Mouse (Mus musculus) yolk sac, embryonic 10.5 days (tissue): ENCODE measurements around the gene H13.
A peak's percentile ranks its signal among the peaks of the same experiment; 100 is the strongest.
"Not testable (repeated sequence)": the region's sequence is repeated elsewhere in the genome, so short reads cannot be mapped to it uniquely, and the experiment has no call there.

Source experiments
- DNase-seq: peaks from one replicate; pipeline ENCODE4 v3.0.0-alpha.2; 2017; ENCODE audit warnings: low spot score

The H13 gene

DNA sequence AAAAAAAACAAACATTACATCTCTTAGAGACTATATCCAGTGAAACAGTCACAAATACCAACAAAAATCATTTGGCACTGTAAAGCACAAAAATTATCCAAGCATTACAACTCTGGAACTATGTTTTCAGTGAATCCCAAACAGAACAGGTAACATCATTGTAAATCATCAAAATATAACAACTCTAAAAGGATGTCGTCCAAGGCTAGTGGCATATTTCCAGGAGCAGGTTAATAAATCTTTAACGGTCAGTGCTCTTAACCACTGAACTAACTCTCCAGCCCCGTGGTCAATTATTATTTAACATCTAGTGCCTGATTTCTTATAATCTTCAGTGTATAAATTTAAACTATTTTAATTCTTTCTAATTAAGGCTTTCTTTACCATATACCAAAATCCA, 3.1 kb upstream of the H13 start:
- DNase-seq: not testable (repeated sequence)

DNA sequence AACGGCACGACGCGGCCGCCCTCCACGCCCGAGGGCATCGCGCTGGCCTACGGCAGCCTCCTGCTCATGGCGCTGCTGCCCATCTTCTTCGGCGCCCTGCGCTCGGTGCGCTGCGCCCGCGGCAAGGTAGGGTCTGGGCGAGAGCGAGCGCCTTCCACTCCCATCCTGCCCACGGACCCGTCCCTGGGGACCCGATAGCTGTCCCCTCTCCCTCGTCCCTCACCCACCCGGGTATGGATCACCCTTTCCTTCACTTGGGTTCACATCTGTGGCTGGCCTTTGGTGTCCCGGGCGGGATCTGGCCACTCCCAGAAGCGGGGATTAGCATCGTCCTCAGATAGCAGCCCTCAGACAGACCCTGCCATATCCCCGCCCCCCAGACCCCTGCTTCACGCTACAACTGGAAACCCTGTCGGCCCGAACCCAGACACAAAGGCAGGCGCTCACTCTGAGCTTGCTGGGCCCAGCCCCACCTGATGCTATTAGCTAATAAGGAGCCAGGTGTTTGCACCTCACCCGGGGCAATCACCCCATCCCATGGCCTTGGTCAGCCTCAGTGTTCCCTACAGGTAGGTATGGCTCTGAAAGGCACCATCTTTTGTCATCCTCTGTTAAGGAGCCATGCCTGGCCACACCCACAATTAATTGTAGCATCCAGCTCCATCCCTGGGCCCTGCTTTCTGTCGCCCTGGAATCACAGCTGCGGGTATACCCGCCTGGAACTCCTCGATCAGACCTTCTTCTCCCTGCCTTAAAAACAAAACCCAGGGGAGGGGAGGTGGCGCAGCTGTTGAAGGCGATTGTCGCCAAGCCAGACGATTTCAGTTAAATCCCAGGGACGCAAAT, 601 bp downstream of the H13 start:
- DNase-seq: peak; percentile 69

DNA sequence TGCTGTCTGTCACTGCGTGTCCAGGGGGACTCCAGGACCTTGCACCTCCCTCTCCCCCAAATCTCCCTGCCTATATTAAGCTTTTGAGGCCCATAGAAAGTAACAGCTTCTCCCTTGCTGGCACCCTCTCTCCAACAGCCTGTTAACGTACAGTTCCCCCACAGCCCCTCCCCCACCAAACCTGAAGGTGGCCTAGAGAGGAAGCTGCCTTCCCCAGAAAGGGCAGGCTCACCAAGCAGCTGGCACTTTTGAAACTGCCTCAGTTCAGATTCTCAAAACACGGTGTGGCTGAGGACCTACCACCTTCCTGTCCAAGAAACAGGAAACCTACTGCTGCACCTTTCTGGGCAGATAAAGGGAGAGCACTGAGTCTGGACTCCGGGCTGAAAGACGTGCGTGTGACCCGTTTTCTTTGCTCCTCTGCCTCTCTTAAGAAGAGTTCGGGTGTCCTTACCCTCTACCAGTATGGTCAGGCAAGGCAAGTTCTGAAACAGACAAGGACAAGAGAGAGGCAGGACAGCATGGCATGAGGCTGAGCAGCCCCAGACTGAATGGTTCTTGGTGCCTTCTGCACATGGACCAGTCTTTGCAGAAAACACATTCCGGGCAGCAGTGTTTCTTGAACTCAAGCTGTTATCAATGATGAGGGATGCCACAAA, 1.9 kb downstream of the H13 start:
- DNase-seq: no peak

DNA sequence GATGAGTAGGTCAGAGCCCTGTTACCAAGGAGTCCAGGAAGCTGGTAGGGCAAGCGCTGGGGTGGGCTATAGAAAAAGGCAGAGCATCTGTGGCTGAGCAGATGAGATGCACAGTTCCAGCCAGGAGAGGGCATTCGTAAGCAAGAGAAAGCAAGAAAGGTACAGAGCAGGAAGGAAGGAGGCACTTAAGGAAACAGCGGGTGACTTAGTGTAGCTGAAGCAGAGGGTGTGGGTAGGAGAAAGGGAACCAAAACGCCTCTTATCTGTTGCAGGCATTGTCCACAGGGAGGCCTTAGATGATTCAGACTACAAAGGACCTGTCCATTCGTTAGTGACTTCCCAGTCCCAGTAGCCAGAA, 2.4 kb downstream of the H13 start:
- DNase-seq: peak; percentile 44

DNA sequence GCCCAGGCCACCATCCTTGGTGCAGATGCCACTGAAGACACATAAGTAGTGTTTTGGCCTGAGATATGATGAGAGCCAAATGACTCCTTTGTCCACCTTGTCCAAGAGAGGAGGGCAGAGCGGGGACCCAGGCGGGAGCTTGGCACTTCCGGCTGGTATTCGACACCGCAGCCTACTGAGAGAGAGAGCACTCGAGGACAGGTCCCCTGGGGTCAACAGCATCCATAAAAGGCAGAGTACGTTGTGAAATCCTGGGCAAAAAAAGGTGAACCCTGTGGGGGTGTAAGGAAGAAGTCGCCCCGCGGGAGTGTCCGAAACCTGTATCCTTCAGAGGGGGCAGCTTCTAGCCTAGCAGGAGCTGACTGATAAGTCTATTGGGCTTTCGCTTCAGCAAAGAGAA, 2.9 kb downstream of the H13 start:
- no peak for DNase-seq

DNA sequence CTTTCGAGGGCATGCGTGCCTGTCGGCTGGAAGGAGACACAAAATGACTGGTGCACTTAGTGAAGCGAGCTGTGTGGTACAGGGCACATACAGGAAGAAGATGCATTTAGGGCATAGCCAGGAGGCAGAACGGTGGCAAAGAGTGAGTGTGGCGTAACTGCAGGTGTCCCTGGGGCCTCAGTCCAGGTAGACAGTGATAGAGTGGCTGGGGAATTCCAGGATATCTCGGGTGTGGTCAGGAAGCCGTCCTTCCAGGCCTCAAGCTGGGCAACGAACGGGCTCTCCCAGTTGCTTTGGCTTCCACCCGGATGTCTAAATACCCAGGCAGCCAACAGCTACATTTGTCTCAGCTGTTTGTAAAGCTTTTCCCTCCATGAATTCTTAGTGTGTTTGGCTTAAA, 4.9 kb downstream of the H13 start:
- no peak for DNase-seq

DNA sequence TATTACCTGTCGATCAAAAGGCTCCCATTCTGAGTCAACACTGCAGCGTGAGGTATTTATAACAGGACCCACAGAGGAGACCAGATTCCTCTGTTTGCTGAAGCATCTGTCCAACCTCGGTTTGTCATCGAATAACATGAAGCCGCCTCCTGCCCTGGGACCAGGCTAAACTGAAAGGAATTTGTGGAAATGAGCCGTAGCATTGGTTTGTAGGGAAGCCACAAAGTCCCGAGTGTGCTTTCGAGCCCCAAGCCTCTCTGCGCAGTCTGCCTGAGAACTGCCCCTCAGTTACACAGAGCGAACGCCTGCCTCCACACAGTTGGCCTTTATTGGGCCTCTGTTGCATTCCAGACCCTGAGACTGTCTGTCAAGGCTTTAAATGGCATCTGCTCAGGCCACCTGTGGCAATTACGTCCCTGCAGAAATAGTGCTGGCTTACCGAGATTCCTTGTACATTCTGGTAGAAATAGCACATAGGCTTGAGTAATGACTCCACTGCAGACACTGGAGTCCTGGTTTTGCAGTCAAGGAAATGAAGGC, 6.1 kb downstream of the H13 start:
- DNase-seq: no peak

DNA sequence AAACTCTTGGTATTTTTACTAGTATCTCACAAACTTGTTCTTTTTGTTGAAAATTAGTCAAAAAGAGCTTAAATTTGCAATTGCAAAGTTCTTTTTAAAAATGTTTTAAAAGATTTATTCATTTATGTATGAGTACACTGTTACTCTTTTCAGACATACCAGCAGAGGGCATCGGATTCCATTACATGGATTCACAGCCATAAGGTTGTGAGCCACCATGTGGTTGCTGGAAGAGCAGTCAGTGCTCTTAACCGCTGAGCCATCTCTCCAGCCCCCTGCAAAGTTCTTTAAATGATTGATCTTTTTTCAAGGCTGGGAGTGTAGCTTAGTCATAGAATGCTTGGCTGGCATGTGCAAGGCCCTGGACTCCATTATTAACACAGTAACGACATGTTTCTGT, 9.0 kb downstream of the H13 start:
- no peak for DNase-seq

DNA sequence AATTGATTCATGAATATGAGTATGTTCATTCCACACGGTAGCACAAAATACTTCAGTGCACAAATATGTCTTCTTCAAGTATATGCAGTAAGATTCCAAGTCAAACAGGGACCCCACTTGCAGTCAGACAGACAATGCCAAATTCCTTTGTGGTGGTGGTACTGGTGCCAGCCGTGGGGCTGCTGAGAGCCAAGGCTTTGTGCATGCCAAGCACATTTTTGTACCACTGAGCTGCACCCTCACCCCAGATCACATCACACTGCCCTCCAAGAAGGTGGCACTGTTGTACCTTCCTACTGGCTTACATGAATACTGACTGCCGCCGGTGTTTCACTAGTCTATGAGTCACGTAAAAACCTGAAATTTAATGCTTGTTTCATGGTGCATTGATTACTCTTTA, 9.7 kb downstream of the H13 start:
- DNase-seq: no peak

DNA sequence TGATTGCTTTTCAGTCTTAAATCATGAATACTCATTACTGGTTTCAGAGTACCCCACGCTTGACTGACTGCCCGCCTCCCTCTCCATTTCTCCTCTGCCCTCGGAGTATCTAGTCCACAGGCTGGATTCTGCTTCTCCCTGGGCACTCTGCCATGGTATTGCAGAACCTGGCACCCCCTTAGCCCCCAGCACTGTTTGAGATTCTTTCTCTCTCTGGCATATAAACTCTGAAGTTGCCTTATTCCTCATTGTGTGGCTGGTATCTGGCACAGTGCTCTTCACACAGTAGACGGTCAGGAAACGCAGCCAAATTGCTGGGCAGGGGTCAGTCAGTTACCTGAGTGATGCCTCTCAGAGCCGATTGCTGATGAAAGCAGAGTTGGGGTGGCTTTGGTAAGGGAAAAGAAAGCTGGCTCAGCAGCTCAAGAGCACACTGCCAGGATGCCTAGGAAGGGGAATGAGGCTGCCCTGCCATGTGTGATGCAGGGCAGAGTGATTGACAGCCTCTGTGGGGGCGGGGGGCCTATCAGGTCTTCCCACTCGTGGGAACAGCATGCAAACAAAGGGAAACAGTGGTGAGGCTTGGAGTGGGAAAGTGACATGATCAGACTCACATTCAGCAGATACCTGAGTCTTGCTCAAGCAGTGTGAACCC, 10.6 kb downstream of the H13 start:
- no peak for DNase-seq

DNA sequence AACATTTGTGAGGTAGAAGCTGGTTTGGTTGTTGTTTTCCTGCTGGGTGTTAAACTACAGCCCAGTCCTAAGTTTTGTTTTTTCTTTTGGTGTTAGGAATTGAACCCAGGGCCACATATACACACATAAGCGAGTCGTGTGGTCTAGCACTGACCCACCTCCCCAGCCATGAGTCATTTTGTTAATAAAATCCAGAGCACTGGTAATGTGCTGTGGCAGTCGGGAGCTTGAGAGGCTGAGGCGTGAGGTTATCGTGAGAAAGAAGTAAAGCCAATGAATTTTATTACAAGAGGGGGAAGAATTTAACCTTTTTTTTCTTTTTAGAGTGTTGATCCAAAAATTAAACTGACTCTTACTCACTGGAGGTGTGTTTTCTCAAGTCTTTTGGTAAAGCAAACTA, 13.8 kb downstream of the H13 start:
- DNase-seq: no peak

DNA sequence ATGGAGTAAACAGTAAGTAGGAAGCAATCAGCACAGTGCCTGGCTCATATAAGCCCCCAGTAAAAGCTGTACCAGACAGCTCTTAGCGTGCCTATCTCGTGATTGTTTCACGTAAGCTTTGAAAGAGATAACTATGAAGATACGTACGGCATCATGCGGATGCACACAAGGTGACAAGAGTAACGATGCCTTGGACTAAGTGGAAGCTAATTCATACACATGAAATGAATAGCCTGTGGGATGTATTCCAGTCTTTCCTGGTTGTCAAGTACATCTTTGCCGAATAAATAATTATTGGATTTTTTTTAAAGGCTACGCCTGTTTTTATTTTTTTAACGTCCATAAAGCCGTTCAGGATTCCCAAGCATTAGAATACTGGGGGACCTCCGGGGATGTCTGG, 17.1 kb downstream of the H13 start:
- DNase-seq: no peak

DNA sequence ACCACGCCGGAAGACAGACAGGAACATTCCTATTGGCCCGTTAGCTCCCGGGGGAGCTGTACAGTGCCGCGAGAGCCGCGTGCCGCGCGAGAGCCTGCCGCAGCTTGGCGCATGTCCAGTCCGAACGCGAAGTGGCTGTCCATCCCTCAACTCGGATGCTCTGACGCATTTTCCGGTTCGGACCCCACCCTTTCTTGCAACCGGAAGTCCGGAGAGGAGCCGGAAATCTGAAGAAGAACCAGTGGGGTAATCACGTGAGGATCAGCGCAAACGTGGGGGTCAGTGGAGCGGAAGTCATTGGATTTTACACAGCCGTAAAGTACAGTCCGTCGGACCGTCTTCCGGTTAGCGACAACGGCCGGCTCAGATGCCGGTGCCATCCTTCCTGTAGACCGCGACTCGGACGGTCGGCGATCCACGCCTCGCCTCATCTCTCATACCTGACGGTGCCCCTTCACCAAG, 17.6 kb downstream of the H13 start, which contains the start of gene Mcts2:
TSS of gene Mcts2 (plus strand) at position 230 of the 462 bp plus-strand sequence.
- DNase-seq: peak; percentile 94

DNA sequence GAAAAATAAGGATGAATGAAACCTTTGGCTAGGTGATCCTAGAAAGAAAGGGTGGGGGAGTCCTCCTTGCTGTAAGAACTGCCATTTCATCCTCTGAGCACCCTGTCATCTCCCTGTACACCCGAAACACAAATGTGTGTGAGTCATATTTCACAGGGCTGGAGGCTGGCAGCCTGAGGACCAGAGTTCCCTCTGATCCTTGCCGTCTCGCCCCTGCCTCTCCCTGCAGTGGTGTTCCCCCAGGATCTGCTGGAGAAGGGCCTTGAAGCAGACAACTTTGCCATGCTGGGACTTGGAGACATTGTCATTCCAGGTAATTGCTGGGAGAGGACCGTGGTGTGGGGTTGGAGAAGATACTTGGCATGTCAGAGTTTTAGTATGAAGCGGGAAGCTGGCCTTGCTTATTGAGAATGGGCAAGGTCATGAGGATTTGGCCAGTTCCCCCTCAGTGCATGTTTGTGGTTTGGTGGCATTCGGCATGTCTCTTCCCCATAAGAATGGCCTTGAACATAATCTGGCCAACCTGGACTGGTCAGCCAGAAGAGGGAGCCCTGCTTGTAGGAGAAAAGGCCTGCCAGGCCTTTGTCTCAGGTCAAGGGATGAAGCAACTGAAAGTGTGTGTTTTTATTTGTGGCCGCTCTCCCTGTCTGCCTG, 22.4 kb downstream of the H13 start:
- no peak for DNase-seq

DNA sequence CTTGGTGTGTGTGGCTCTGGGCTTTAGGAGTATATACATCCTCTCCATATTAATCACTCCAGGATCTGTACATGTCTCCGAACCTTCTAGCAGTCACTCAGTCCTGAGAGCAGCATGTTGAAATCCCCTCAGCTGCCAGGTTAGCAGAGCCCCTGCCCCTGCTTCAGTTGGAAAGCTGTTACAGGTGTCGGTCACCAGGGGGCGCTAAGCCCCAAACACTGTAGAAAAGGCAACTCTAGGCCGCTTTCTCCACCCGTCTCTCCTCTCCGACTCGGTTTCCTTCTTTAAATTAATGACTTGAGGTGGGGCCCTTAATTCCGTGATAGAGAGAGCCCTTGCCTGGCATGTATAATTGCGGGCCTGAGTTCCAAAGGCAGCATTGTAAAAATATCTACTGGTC, 24.0 kb downstream of the H13 start:
- DNase-seq: peak; percentile 67

DNA sequence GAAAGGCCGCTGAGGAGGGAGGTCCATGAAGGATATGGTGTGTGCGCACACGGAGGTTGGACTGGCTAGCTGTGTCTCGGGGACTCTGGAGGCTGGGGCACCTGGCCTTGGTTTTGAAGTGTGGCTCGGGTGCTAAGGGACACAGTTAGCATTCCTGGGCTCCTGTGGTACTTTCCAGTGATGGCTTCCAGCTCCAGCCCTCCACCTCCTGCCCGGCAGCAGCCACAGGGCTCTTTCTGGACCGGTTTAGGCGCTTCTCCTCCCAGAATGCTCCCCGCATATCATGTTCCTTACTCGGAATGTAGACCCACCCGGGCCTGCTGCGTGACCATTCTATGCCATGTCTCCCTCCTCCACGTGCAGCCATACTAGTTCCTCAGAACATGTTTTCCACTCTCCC, 24.5 kb downstream of the H13 start:
- no peak for DNase-seq

DNA sequence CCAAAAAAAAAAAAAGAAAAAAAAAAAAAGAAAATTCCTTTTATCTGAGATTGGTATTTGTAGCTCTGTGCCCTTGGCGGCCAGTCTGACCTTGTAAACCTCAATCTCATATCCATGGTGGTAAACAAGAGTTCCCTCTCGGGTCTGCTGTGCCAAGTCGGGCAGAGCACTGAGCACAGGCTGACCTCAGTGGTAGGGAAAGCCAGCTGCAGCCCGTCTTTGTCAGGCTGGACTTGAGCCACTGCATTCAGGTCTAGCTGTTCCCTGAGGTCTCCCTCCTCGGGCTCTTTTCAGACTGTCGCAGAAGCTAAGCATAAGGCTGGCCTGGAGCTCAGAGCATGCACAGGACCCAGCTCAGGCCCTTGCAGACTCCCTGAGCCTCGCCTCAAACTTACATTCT, 25.4 kb downstream of the H13 start:
- no peak for DNase-seq

DNA sequence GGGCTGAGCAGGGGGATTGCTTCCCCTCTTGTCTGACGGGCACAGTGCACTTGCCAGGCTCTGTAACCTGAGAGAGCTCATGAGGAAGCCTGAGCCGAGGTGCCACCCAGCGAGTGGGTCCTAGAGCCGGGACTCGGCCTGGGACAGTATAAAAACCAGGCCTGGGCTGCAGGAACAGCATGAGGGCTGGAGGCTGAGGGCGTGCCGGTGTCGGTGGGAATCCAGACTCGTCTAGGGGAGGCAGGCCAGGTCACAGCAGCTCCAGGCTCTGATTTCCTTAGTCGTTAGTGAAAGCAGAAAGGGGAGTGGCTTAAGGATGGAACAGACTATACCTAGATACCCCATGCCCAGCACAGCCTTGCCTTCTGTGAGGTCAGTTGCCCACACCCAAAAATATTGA, 26.8 kb downstream of the H13 start:
- DNase-seq: no peak

DNA sequence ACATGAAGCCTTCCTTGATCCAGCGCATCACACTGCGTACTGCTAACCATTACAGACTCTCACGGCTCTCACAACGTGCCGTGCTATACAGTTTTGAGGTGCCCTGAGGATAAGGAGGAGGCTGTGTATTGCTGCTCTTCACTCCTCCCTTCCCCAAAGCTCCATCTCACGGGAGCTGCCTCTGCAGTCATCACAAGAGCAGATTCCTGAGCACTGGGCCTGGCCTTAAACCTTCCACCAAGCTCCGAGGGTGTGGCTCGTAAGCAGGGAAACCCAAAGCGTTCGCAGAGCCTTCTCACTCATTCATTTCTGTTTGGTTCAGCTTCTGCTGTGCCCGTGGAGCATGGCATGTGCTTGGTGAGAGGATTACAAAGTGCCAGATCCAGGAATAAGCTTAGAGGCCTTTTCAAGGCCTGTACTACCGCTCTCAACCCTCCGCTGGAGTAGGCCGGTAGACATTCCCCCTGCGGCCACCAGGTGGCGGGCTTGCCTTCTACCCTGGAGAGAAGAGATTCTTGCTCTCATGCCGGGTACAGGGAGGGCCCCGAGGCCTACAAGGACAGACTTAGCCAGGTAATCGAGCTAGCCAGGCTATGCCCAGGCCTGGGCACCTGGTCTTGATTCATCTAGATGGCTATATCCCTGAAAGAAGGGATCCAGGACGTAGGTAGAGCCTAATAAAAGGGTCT, 27.4 kb downstream of the H13 start:
- peak; percentile 85 for DNase-seq

DNA sequence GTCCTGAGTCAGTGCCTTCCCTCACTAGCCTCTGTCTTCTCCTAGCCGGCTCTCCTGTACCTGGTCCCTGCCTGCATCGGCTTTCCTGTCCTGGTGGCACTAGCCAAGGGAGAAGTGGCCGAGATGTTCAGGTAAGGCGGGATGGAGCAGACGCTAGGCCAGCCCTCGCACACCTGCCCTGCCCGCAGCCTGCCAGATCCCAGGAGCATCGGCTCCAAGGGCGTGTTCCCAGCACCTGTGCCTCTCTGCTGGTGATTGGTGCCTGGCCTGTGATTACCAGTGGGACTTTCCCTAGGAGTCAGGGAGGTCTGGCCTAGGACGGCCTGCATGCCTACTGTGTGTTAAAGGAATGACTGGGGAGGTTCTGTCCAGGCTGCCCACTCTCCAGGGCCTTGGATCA, 30.9 kb downstream of the H13 start:
- DNase-seq: no peak

DNA sequence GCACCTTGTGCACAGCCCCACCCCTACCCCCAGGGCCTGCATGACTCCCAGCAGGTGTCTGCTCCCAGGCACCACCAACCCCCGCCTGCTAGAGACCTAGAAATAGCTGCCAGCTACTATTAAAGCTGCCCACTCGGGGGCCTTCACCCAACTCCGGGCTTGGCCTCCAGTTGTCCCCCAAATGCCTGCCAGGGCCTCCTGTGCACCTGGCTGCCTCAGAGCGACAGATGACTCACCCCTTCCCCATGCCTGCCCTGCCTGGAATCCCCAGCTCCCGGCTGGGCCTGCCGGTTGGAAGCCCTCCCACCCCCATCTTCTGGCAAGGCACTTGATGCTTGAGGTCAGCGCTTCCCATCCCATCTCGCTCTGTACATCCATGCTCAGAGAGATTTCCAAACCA, 31.5 kb downstream of the H13 start:
- no peak for DNase-seq
